Mouse (Mus musculus) G1E (cell line): ENCODE measurements around the gene Gm28308. TPM values are rescaled to one million over a fixed set of nuclear protein-coding genes. Genes with fewer than 3 reads are reported as not detected.

Experiments used
- ATAC-seq: 2 replicates; pipeline ENCODE4 v1.8.0; 2016; ENCODE audit warnings: mild to moderate bottlenecking; ENCODE audit not compliant: insufficient number of reproducible peaks, poor library complexity, low FRiP score, severe bottlenecking; ENCODE audit errors: extremely low read depth
- DNase-seq: peaks from one replicate; pipeline ENCODE4 v3.0.0; 2012; ENCODE audit warnings: low spot score
- H3K27me3 ChIP-seq: 2 replicates; pipeline ENCODE4 v1.6.1; 2012; ENCODE audit warnings: mild to moderate bottlenecking, low read length, inconsistent platforms; ENCODE audit not compliant: insufficient read depth
- H3K36me3 ChIP-seq: replicated peaks from 2 replicates; pipeline ENCODE3; 2012; ENCODE audit warnings: mild to moderate bottlenecking, inconsistent platforms
- H3K4me1 ChIP-seq: 2 replicates; pipeline ENCODE4 v1.6.1; 2012; ENCODE audit warnings: low read depth, low read length, inconsistent platforms, mixed read lengths; ENCODE audit not compliant: insufficient read depth
- H3K4me3 ChIP-seq: 2 replicates; pipeline ENCODE4 v1.5.1; 2012; ENCODE audit warnings: low read depth, mild to moderate bottlenecking, inconsistent platforms, low read length, moderate library complexity, mixed read lengths
- H3K9me3 ChIP-seq: replicated peaks from 2 replicates; pipeline ENCODE4 v1.6.1; 2012; ENCODE audit warnings: inconsistent platforms
- CTCF ChIP-seq: IDR thresholded peaks from 2 replicates; pipeline ENCODE4 v1.5.1; 2012; ENCODE audit warnings: low read depth, low read length, inconsistent platforms, mixed read lengths
- GATA1 ChIP-seq: IDR thresholded peaks from 2 replicates; pipeline ENCODE4 v1.6.1; 2012; ENCODE audit warnings: borderline replicate concordance, low read length, inconsistent platforms, mixed read lengths
- GATA2 ChIP-seq: IDR thresholded peaks from 2 replicates; pipeline ENCODE4 v1.6.1; 2012; ENCODE audit warnings: low read depth, low read length, inconsistent platforms, borderline replicate concordance
- POLR2AphosphoS5 ChIP-seq: IDR thresholded peaks from 2 replicates; pipeline ENCODE4 v1.6.1; 2012; ENCODE audit warnings: low read depth, low read length, inconsistent platforms; ENCODE audit not compliant: insufficient replicate concordance
- TAL1 ChIP-seq: conservative IDR thresholded peaks from 2 replicates; pipeline ENCODE4 v1.6.1; 2012; ENCODE audit warnings: low read depth, low read length, inconsistent platforms, mixed read lengths
- polyA plus RNA-seq: library from polyadenylated mRNA; stranded (reverse); fragments of >175 nt; gene quantifications from 2 replicates; pipeline ENCODE4 v1.2.3, GENCODE M21; 2012
- total RNA-seq, 2 experiments: library from RNA; stranded (forward) in 1 of 2; stranded (reverse) in 1 of 2; fragments of 200-1000 nt in 1 of 2; fragments of >200 nt in 1 of 2; fragmentation: Nextera tagmentation in 1 of 2; gene quantifications; 2 replicates each; pipeline ENCODE4 v1.2.3; 2014 to 2017

Gm28308 gene
- total and polyA plus RNA-seq, 3 experiments, result not detected

DNA sequence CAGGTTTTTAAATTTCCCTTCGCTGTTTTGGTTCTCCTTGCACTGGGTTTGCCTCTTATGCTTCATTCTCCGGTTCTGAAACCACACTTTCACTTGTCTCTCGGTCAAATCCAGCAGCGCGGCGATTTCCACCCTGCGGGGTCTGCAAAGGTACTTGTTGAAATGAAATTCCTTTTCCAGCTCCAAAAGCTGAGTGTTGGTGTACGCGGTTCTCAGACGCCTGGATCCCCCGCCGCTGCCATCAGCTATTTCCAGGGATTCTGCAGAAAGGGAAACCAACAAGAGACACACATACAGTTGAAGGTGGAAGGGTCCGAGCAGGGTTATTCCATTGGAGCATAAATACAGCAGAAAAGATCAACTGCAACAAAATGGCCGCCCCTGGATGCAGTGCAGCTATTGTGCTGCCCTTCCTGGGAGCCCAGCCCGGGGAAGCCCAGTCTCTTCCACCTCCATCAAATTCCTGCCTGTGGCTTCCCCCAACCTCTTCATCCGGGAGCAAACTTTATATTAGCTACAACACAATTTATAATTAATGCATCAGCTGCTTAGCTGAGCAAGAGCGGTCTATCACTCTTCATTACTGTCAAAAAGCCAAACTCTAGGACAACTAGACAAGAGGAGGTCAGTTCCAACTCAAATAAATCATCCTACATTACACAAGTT, 49.6 kb downstream of the Gm28308 start:
- TF ChIP-seq GATA1 (no peak), TAL1 (no peak), CTCF (no peak)
- DNase-seq (no peak), ATAC-seq (no peak)
- Histone ChIP-seq H3K27me3 (peaks cover 65% of the 10 kb centered on the region), H3K4me1 (no peaks in the 10 kb centered on the region), H3K36me3 (no peaks in the 10 kb centered on the region), H3K4me3 (no peak overlapping the region), H3K9me3 (no peaks in the 10 kb centered on the region)

DNA sequence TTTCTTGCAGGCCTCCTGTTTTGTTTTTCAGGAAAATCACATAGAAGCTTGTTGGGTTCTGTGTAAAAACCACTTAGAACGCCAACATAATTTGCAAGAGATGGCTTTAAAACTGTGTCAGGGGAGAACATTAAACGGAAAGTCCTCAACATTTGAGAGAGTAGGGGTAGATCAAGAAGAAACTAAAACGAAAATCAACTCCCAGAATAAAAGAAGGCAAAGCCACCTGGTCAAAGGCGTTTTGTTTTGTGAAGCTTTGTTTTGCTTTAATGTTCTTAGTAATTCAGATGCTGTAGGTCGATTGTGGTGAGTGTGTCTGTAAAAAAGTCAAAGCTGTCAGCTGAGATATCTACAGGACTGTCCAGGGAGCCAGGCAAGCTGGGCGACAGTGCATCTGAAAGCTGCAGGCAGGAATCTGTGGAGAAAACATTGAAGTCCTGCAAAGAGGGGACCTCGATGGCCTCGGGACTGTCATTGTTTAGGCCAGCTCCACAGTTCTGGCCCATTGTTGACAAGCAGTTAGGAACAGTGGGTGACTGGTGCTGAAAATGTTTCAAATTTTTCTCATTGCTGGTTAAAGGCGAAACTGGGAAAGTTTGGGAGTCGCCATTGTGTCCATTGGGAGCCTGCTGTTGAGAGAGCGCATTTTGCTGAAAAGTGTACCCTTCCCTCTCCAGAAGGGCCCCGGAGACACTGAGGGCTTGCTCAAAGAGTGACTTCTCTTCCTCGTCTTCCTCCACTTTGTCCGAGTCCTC, 50.4 kb downstream of the Gm28308 start:
- Histone ChIP-seq H3K9me3 (no peaks in the 10 kb centered on the region), H3K27me3 (peaks cover 59% of the 10 kb centered on the region), H3K4me3 (no peak overlapping the region), H3K4me1 (no peaks in the 10 kb centered on the region), H3K36me3 (no peaks in the 10 kb centered on the region)
- ATAC-seq (no peak), DNase-seq (no peak)
- TF ChIP-seq POLR2AphosphoS5, result no peak
- TF ChIP-seq CTCF, result no peak
- no peak for TF ChIP-seq TAL1
- TF ChIP-seq GATA1, result no peak
- TF ChIP-seq GATA2, result no peak

DNA sequence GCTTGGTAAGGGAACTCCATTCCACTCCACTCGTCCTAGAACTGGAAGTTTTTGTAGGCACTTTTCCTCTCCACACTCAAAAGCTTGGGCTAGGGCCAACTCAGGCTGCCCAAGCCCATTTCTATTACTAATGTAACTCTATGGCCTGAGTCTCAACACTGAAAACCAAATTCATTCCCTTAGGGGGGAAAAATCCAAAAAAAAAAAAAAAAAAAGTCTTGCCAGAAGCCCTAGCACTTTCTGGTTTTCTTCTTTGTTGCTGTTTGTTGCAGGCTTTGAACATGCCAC, 51.1 kb downstream of the Gm28308 start:
- Histone ChIP-seq H3K27me3 (peaks cover 52% of the 10 kb centered on the region), H3K4me3 (no peak overlapping the region), H3K36me3 (no peaks in the 10 kb centered on the region), H3K4me1 (no peaks in the 10 kb centered on the region), H3K9me3 (no peaks in the 10 kb centered on the region)
- DNase-seq (no peak), ATAC-seq (no peak)
- TF ChIP-seq GATA2 (no peak), GATA1 (no peak), TAL1 (no peak), POLR2AphosphoS5 (no peak), CTCF (no peak)

DNA sequence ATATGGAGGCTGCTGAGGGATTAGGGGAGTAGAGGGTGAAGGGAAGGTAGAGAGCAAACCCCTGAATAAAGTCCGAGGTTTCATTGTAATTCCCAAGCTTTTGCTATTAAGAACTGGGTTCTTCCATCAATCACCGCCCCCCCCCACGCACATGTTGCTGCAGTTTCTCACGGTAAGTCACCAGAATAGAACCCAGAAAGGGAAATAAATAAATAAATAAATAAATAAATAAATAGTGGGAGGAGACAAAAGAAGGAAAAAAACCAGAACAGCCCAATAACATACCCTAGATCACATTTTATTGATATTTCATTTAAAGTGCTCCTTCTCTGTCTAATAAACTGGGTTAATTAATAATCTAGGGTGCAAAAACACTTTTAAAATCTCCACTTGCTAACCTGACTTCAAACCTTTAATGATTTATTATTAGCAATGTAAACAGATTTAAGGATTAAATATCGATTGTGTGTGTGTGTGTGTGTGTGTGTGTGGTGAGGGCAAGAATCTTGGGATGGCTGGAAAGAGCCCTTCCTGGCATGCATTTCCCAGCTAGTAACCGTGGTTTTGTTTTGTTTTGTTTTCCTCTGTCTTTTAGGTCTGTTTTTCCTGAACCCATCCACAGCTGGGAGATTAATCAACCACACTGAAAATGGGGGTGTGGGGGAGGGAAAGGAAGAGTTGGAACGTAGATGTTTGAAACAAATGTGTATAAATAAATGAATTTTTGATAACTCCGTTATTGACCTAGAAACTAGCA, 51.6 kb downstream of the Gm28308 start:
- H3K27me3 ChIP-seq, result peaks cover 51% of the 10 kb centered on the region
- H3K36me3 ChIP-seq, result no peaks in the 10 kb centered on the region
- no peak for DNase-seq
- TF ChIP-seq GATA1, result no peak
- TF ChIP-seq POLR2AphosphoS5, result no peak
- TF ChIP-seq GATA2, result no peak
- H3K9me3 ChIP-seq, result no peaks in the 10 kb centered on the region
- no peaks in the 10 kb centered on the region for H3K4me1 ChIP-seq
- no peak overlapping the region for H3K4me3 ChIP-seq
- no peak for ATAC-seq

DNA sequence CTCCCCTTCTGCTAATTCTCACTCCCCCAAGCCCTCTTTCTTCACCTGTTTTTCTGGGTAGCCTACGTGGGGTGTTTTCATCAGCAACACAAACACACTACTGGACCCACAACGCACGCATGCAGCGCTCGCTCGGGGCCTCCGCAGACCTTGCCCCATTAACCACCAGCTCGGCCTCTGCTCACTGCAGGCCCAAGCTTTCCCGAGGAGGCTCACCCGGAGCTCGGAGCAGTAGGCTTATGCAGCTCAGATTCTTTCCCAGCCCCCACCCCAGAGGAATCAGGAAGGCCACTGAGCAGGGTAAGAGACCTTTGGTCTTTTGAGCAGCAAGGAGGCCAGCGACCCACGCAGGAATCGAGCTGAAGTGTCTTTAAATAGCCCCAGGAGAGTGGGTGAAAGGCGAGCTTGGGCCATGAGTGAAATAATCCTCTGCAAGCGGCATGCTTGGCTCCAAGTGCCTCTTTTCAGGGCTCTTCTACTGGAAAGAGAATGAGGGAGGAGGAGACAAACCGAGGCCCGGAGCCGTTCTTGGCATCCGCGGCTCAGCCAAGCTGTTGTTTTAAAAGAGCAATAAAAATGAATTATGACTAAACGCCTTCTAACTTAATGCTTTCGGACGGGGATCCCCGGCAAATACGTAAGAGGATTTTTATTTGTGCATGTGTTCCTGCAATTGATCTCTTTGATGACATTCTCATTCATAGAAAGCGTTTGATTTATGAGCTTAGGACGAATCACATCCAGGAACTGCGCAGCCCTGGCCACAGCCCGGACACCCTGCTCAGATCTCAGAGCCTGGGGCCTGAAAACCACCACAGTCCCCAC, 52.4 kb downstream of the Gm28308 start:
- ATAC-seq, result no peak
- TF ChIP-seq POLR2AphosphoS5, result no peak
- TF ChIP-seq GATA2, result no peak
- no peak for TF ChIP-seq GATA1
- no peak for TF ChIP-seq CTCF
- no peak for TF ChIP-seq TAL1
- Histone ChIP-seq H3K9me3 (no peaks in the 10 kb centered on the region), H3K4me1 (no peaks in the 10 kb centered on the region), H3K4me3 (no peak overlapping the region), H3K36me3 (no peaks in the 10 kb centered on the region), H3K27me3 (peaks cover 43% of the 10 kb centered on the region)
- no peak for DNase-seq

DNA sequence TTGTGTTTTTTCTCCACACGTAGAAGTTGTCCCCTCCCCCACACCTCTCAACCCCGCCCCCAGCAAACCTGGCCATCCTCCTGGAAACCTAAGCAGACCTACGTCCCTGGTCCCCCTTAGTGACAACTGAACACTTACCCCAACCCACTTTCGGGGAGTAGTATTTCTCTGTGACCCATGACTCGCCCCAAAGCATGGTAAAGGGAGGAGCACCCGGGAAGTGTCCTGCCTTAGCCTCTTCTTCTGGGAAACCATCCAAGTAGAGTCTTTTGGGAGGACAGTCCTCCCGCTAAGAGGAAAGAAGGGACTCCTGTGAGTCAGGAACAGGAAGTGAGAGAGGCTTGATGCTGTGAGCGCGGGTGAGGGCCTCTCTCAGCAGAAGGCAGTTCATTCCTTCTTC, 53.2 kb downstream of the Gm28308 start:
- DNase-seq (no peak), ATAC-seq (no peak)
- no peak overlapping the region for H3K4me3 ChIP-seq
- no peaks in the 10 kb centered on the region for H3K36me3 ChIP-seq
- H3K4me1 ChIP-seq, result no peaks in the 10 kb centered on the region
- peaks cover 36% of the 10 kb centered on the region for H3K27me3 ChIP-seq
- TF ChIP-seq CTCF (no peak), GATA2 (no peak), POLR2AphosphoS5 (no peak), TAL1 (no peak), GATA1 (no peak)
- H3K9me3 ChIP-seq, result no peaks in the 10 kb centered on the region
